Comparison of ENCODE assay signal across 21 mouse cellular contexts in the genomic region with DNA sequence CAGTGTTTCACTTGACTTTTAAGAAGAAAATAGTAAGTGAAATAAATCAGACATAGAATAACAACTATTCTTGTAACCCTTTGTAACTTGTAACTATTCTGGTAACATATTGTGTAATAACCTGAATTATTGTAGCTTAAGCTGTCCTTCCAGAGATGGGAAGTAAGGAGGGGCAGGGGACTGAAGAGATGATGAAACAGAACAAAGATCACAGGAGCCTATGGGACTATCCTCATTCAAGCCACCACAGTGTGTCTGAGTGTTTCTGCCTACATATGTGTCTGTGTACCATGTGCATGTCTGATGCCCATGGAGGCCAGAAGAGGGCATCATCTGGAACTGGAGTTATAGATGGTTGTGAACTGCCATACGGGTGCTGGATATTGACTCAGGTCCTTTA. TPM values are rescaled to one million over a fixed set of nuclear protein-coding genes. Genes with fewer than 3 reads are reported as not detected.
DNase-seq lines count a peak whose midpoint lies in the region; ATAC-seq and TF ChIP-seq lines count a peak whose summit lies in the region.
"Had no signal": no experiment of that assay in that cellular context is flagged by ENCODE, and none has a peak within 500 bp of the region (broad histone marks: within the 10 kb centered on the region; RNA-seq: fewer than 3 reads in every experiment).

No protein-coding gene starts in this region.

- dilution Hi-C loops in CH12.LX (cut with MboI; ENCODE audit: extremely low pct_ligation_motif_present, extremely low pct_unique_long_range_greater_than_20kb, low sequenced_read_pairs): no loop called here

- no peak for TF ChIP-seq POLR2A in CH12.LX (IDR thresholded peaks at IDR 0.05; ENCODE audit: low read depth, low read length)
- no peak for TF ChIP-seq POLR2A in heart, adult 2 months (IDR thresholded peaks at IDR 0.05; ENCODE audit: insufficient read depth, low read depth, low read length)

- no peak for TF ChIP-seq RAD21 in CH12.LX (IDR thresholded peaks at IDR 0.05; ENCODE audit: low read depth, low read length)

- peak; percentile 15; the same call in 1 of the 2 replicates for TF ChIP-seq CTCF in liver, postnatal 0 days (IDR thresholded peaks at IDR 0.05; ENCODE audit: low read depth)
- 0 out of 4 replicates have a peak, but pooled peaks of 1 of the 2 experiments have one; percentile 22 for TF ChIP-seq CTCF in CH12.LX (conservative IDR thresholded peaks at IDR 0.05 in 1 of 2, IDR thresholded peaks at IDR 0.05 in 1 of 2; ENCODE audit: low read depth in 2 of 2, low read length in 2 of 2)
- TF ChIP-seq CTCF in heart, adult 2 months (IDR thresholded peaks at IDR 0.05): no peak

- no peak overlapping the region for H3K4me3 ChIP-seq in liver, postnatal 0 days (ENCODE audit: low read depth, low read length)
- H3K4me3 ChIP-seq in CH12.LX (replicated peaks in 1 of 3; ENCODE audit: low read depth in 2 of 3, low read length in 2 of 3, poor library complexity in 1 of 3): no peak overlapping the region
- H3K4me3 ChIP-seq in heart, adult 2 months: no peak overlapping the region
- no peak overlapping the region for H3K4me3 ChIP-seq in forebrain, embryonic 11.5 days (ENCODE audit: low read depth, low read length)
- H3K4me3 ChIP-seq: embryonic facial prominence, embryonic 15.5 days; erythroblast, embryonic 14.5 days; forebrain, embryonic 10.5 days; forebrain, embryonic 15.5 days; heart, embryonic 13.5 days had no signal

- H3K79me2 ChIP-seq in CH12.LX (replicated peaks; ENCODE audit: control insufficient read depth, extremely low read depth, insufficient read depth, poor library complexity, severe bottlenecking): peaks cover 4% of the 10 kb centered on the region; the same call in 1 of the 2 replicates
- no peaks in the 10 kb centered on the region; the same call in 1 of the 2 replicates for H3K79me2 ChIP-seq in heart, adult 2 months (replicated peaks; ENCODE audit: control insufficient read depth, insufficient read depth, low read length)

- in situ Hi-C loops in CH12.LX (cut with MboI; ENCODE audit: low pct_ligation_motif_present, low pct_unique_long_range_greater_than_20kb, low sequenced_read_pairs): no loop called here

- no peak for ATAC-seq in liver, postnatal 0 days
- ATAC-seq in common myeloid progenitor, adult 5-6 weeks (replicated peaks; ENCODE audit: low read depth, poor library complexity, severe bottlenecking): peak; percentile 50; the same call in 1 of the 2 replicates
- ATAC-seq in forebrain, embryonic 11.5 days (replicated peaks; ENCODE audit: low FRiP score): no peak
- ATAC-seq: forebrain, embryonic 15.5 days; hindbrain, embryonic 16.5 days had no signal

- no peak overlapping the region for H3K4me2 ChIP-seq in liver, postnatal 0 days (ENCODE audit: low read depth, low read length)
- H3K4me2 ChIP-seq in CH12.LX (ENCODE audit: insufficient read depth, low read depth, poor library complexity, severe bottlenecking): no peak overlapping the region
- no peak overlapping the region for H3K4me2 ChIP-seq in forebrain, embryonic 11.5 days (ENCODE audit: low read depth, low read length, severe bottlenecking)
- H3K4me2 ChIP-seq: embryonic facial prominence, embryonic 15.5 days; forebrain, embryonic 15.5 days; heart, embryonic 13.5 days had no signal

- intact Hi-C loops in heart, adult 2 months (cut with DNase I): no loop called here

- H3K27me3 ChIP-seq in liver, postnatal 0 days (ENCODE audit: insufficient read depth, low read length): no peaks in the 10 kb centered on the region
- no peaks in the 10 kb centered on the region for H3K27me3 ChIP-seq in CH12.LX (replicated peaks)
- no peaks in the 10 kb centered on the region for H3K27me3 ChIP-seq in splenic B cell, adult 2 months (ENCODE audit: control insufficient read depth, insufficient read depth, low read length, poor library complexity, severe bottlenecking)
- no peaks in the 10 kb centered on the region for H3K27me3 ChIP-seq in heart, adult 2 months (ENCODE audit: control insufficient read depth, insufficient read depth, low read length)
- no peaks in the 10 kb centered on the region for H3K27me3 ChIP-seq in forebrain, embryonic 11.5 days (ENCODE audit: control insufficient read depth, insufficient read depth, low read length)
- H3K27me3 ChIP-seq: embryonic facial prominence, embryonic 15.5 days; forebrain, embryonic 15.5 days; heart, embryonic 13.5 days had no signal

- H3K36me3 ChIP-seq in liver, postnatal 0 days (replicated peaks; ENCODE audit: insufficient read depth, low read length): no peaks in the 10 kb centered on the region
- H3K36me3 ChIP-seq in CH12.LX (replicated peaks in 1 of 2; ENCODE audit: control insufficient read depth in 1 of 2, insufficient read depth in 1 of 2, low read length in 1 of 2): peaks cover 3 to 4% of the 10 kb centered on the region in 2 experiments
- H3K36me3 ChIP-seq in splenic B cell, adult 2 months (ENCODE audit: control insufficient read depth, insufficient read depth, low read length, poor library complexity, severe bottlenecking): peaks cover 3% of the 10 kb centered on the region; the same call in 1 of the 2 replicates
- no peaks in the 10 kb centered on the region for H3K36me3 ChIP-seq in heart, adult 2 months (ENCODE audit: control insufficient read depth, insufficient read depth, low read length)
- no peaks in the 10 kb centered on the region for H3K36me3 ChIP-seq in forebrain, embryonic 11.5 days (ENCODE audit: control insufficient read depth, insufficient read depth, low read length)
- H3K36me3 ChIP-seq: embryonic facial prominence, embryonic 15.5 days; forebrain, embryonic 10.5 days; forebrain, embryonic 15.5 days; G1E; heart, embryonic 13.5 days had no signal

- no peak overlapping the region for H3K9ac ChIP-seq in liver, postnatal 0 days (replicated peaks)
- no peak overlapping the region for H3K9ac ChIP-seq in CH12.LX (ENCODE audit: insufficient read depth, low read depth)
- H3K9ac ChIP-seq in heart, adult 2 months (ENCODE audit: low read depth, low read length): no peak overlapping the region
- no peak overlapping the region for H3K9ac ChIP-seq in forebrain, embryonic 11.5 days (ENCODE audit: low read length)
- H3K9ac ChIP-seq: embryonic facial prominence, embryonic 15.5 days; forebrain, embryonic 15.5 days; heart, embryonic 13.5 days had no signal

- H3K27ac ChIP-seq in liver, postnatal 0 days (ENCODE audit: low read depth): no peak overlapping the region
- H3K27ac ChIP-seq in CH12.LX (ENCODE audit: insufficient read depth, low read depth): no peak overlapping the region
- H3K27ac ChIP-seq in heart, adult 2 months: no peak overlapping the region
- no peak overlapping the region for H3K27ac ChIP-seq in forebrain, embryonic 11.5 days (ENCODE audit: low read depth, low read length)
- H3K27ac ChIP-seq: embryonic facial prominence, embryonic 15.5 days; forebrain, embryonic 10.5 days; forebrain, embryonic 15.5 days; heart, embryonic 13.5 days had no signal

- TF ChIP-seq EP300 in liver, postnatal 0 days (IDR thresholded peaks at IDR 0.05; ENCODE audit: low read depth): no peak
- no peak for TF ChIP-seq EP300 in CH12.LX (IDR thresholded peaks at IDR 0.05; ENCODE audit: low read length)
- no peak for TF ChIP-seq EP300 in heart, adult 2 months (IDR thresholded peaks at IDR 0.05; ENCODE audit: insufficient read depth, low read depth, low read length)

- WGBS in liver, postnatal 0 days (ENCODE audit: insufficient replicate concordance): 68% methylated on average over 1 of the region's 1 CpGs
- 97% methylated on average over 1 of the region's 1 CpGs for WGBS in heart, adult 2 months
- 97% methylated on average over 1 of the region's 1 CpGs for WGBS in forebrain, embryonic 11.5 days

- H3K9me3 ChIP-seq in liver, postnatal 0 days (ENCODE audit: low read length): no peaks in the 10 kb centered on the region
- H3K9me3 ChIP-seq in CH12.LX (replicated peaks; ENCODE audit: low read length): peaks cover 3% of the 10 kb centered on the region
- no peaks in the 10 kb centered on the region for H3K9me3 ChIP-seq in forebrain, embryonic 11.5 days (ENCODE audit: control insufficient read depth, low read length)
- H3K9me3 ChIP-seq: embryonic facial prominence, embryonic 15.5 days; forebrain, embryonic 10.5 days; forebrain, embryonic 15.5 days; G1E; heart, embryonic 13.5 days had no signal

- DNase-seq in liver, postnatal 0 days: no peak
- DNase-seq in liver: no peak
- DNase-seq in CH12.LX (ENCODE audit: extremely low read depth): no peak
- DNase-seq in splenic B cell, adult 2 months (ENCODE audit: low read depth, low spot score): peak; percentile 13
- DNase-seq in heart, adult 2 months: no peak
- DNase-seq in forebrain, embryonic 11.5 days (ENCODE audit: low spot score): no peak
- DNase-seq: adrenal gland, adult 2 months; adrenal gland, postnatal 36 days; cerebellum, adult 2 months; cerebellum, postnatal 10 days; embryo, embryonic 11 days; gastrocnemius, postnatal 14 days; heart, postnatal 36 days had no signal

- 0 out of 2 replicates have a peak, but pooled peaks cover 3% of the 10 kb centered on the region for H3K4me1 ChIP-seq in liver, postnatal 0 days (ENCODE audit: insufficient read depth)
- peaks cover 0 to 19% of the 10 kb centered on the region in 2 experiments; a peak in 1 of 4 replicates for H3K4me1 ChIP-seq in CH12.LX (ENCODE audit: control insufficient read depth in 1 of 2, insufficient read depth in 2 of 2)
- H3K4me1 ChIP-seq in heart, adult 2 months (ENCODE audit: control insufficient read depth, insufficient read depth, low read length): peaks cover 9% of the 10 kb centered on the region
- no peaks in the 10 kb centered on the region for H3K4me1 ChIP-seq in forebrain, embryonic 11.5 days (replicated peaks; ENCODE audit: control insufficient read depth, insufficient read depth, low read length)
- H3K4me1 ChIP-seq: forebrain, embryonic 10.5 days had no signal

TF ChIP-seq in CH12.LX, 34 proteins besides CTCF, POLR2A, EP300 and RAD21:
- TF ChIP-seq SMC3 (IDR thresholded peaks at IDR 0.05; ENCODE audit: low read depth, low read length) (peak; percentile 27; the same call in 1 of the 2 replicates), UBTF (IDR thresholded peaks at IDR 0.05; ENCODE audit: low read depth, low read length) (no peak)
TF ChIP-seq in CH12.LX: peak in this region for 1.

RNA-seq across cellular contexts. Expression of gene Bcl2, which starts 49.1 kb away (rescaled TPM):
- 0.70 and 0.83 TPM in 2 replicates for polyA plus RNA-seq in liver, postnatal 0 days (2015; fragmentation: Nextera tagmentation; extraction: Ambion mirVana)
- total RNA-seq in CH12.LX (2012; rRNA removed) (7.6 and 13.6 TPM in 2 replicates), CH12.LX (2014; rRNA removed) (8.7 and 9.6 TPM in 2 replicates)
- 4.5 and 4.7 TPM in 2 replicates for polyA plus RNA-seq in CH12.LX (2012; ENCODE audit: insufficient read length, low read depth)
- 59.3 and 66.0 TPM in 2 replicates for total RNA-seq in common myeloid progenitor, adult 5-6 weeks (2017)
- total RNA-seq in heart, adult 2 months (2021): 1 to 10 TPM; 3.5 to 5.0 TPM
- 1.3 and 1.9 TPM in 2 replicates for polyA plus RNA-seq in heart, adult 2 months (2012; rRNA removed)
- polyA plus RNA-seq in forebrain, embryonic 11.5 days (2014; fragmentation: Nextera tagmentation; extraction: Ambion mirVana): 6.9 and 7.4 TPM in 2 replicates
- polyA plus RNA-seq: erythroblast, embryonic 14.5 days had no signal
